Mouse (Mus musculus) adrenal gland, postnatal 14 days (tissue): ENCODE data around the gene Fcrla. TPM values are rescaled to one million over a fixed set of nuclear protein-coding genes. Genes with fewer than 3 reads are reported as not detected.
A peak's percentile ranks its signal among the peaks of the same experiment; 100 is the strongest.
"Not testable (repeated sequence)": the region's sequence is repeated elsewhere in the genome, so short reads cannot be mapped to it uniquely, and the experiment has no call there.

ENCODE experiments used
- DNase-seq: peaks from one replicate; pipeline ENCODE4 v3.0.0; 2021; ENCODE audit warnings: mixed read lengths
- long read RNA-seq, 2 experiments: library from polyadenylated mRNA; stranded (forward); transcript quantifications; one replicate each; pipeline ENCODE4 v2.0.0; 2021
- total RNA-seq: library from RNA; stranded (reverse); gene quantifications from 2 replicates; pipeline ENCODE4 v1.2.3, GENCODE M21; 2021

Gene Fcrla
- 2.0 and 7.7 TPM in 2 replicates for total RNA-seq
- long read RNA-seq, experiment 1, partial matches to known transcripts: 0 of 3 reads
- long read RNA-seq, experiment 1, other reads (novel, unspliced or antisense): 0 of 3 reads
- long read RNA-seq, experiment 2: 0 reads

- no peak for DNase-seq
Observed at GRCm38 (mm10) chr1:170927378-170927777, at the start of gene Fcrla. TSS of gene Fcrla (minus strand) at chr1:170927583.

- DNase-seq: no peak
Observed at GRCm38 (mm10) chr1:170976447-170976846, 49.1 kb upstream of the Fcrla start, which contains the start of gene Fcgr2b. TSS of gene Fcgr2b (minus strand) at chr1:170976547.

GRCm38 (mm10) chr1:170975751-170976161 is 48.4 kb upstream of the Fcrla start:
- DNase-seq: no peak

- DNase-seq: not testable (repeated sequence)
Observed at GRCm38 (mm10) chr1:170975350-170975749, 48.0 kb upstream of the Fcrla start.

- no peak for DNase-seq
Observed at GRCm38 (mm10) chr1:170974736-170975135, 47.4 kb upstream of the Fcrla start.

- no peak for DNase-seq
Observed at GRCm38 (mm10) chr1:170974171-170974570, 46.8 kb upstream of the Fcrla start.

GRCm38 (mm10) chr1:170972936-170973335 is 45.6 kb upstream of the Fcrla start:
- no peak for DNase-seq

GRCm38 (mm10) chr1:170972494-170972893 is 45.1 kb upstream of the Fcrla start:
- no peak for DNase-seq

GRCm38 (mm10) chr1:170968576-170968975 is 41.2 kb upstream of the Fcrla start:
- DNase-seq: no peak

- DNase-seq: peak; percentile 18
Observed at GRCm38 (mm10) chr1:170967581-170967980, 40.2 kb upstream of the Fcrla start.

GRCm38 (mm10) chr1:170963087-170963486 is 35.7 kb upstream of the Fcrla start:
- no peak for DNase-seq

- peak; percentile 53 for DNase-seq
Observed at GRCm38 (mm10) chr1:170962301-170962700, 34.9 kb upstream of the Fcrla start.

GRCm38 (mm10) chr1:170961101-170961500 is 33.7 kb upstream of the Fcrla start:
- DNase-seq: no peak

GRCm38 (mm10) chr1:170959791-170960190 is 32.4 kb upstream of the Fcrla start:
- DNase-seq: peak; percentile 29

GRCm38 (mm10) chr1:170958225-170958624 is 30.8 kb upstream of the Fcrla start:
- no peak for DNase-seq

- no peak for DNase-seq
Observed at GRCm38 (mm10) chr1:170953192-170953591, 25.8 kb upstream of the Fcrla start.

GRCm38 (mm10) chr1:170950772-170951171 is 23.4 kb upstream of the Fcrla start:
- DNase-seq: no peak

- DNase-seq: not testable (repeated sequence)
Observed at GRCm38 (mm10) chr1:170944908-170945307, 17.5 kb upstream of the Fcrla start.

GRCm38 (mm10) chr1:170944151-170944550 is 16.8 kb upstream of the Fcrla start:
- not testable (repeated sequence) for DNase-seq

GRCm38 (mm10) chr1:170939255-170939654 is 11.9 kb upstream of the Fcrla start:
- DNase-seq: peak; percentile 31

- DNase-seq: no peak
Observed at GRCm38 (mm10) chr1:170934383-170934782, 7.0 kb upstream of the Fcrla start.

GRCm38 (mm10) chr1:170933940-170934339 is 6.6 kb upstream of the Fcrla start:
- DNase-seq: no peak

GRCm38 (mm10) chr1:170933386-170933920 is 6.1 kb upstream of the Fcrla start:
- no peak for DNase-seq

- DNase-seq: no peak
Observed at GRCm38 (mm10) chr1:170932043-170932442, 4.7 kb upstream of the Fcrla start.
